Comparison of ENCODE assay signal across 11 mouse cellular contexts in the genomic region with DNA sequence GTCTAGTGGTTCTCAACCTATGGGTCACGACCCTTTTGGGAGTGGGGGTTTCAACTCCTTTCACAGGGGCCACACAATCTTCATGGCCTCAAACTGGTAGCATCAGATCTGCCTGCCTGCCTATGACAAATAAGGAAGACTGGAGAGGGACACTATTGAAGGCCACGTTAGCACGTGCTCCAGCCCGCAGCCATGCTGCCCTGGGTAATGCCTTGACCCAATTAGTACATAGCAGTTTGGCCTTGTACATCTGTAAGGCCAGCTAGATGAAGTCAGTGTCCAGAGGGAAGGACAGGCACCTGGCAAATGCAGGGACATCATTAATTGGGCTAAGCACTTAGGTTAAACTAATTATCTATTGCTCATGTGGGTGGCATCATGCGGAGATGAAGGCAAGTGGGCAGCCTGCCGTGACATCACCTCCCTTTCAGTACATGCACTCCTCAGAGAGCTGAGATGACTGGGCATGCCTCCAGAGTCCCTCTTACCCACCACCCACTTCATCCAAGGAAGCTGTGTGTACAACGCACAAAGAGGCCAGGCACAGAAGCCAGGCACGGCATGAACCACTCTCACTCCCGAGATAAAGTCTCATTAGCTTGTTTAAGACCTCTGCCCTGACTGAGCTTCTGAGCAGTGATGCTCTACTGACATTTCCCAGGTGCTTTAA.
DNase-seq lines count a peak whose midpoint lies in the region; TF ChIP-seq lines count a peak whose summit lies in the region.
"Had no signal": no experiment of that assay in that cellular context is flagged by ENCODE, and none has a peak within 500 bp of the region (broad histone marks: within the 10 kb centered on the region; RNA-seq: fewer than 3 reads in every experiment).

No protein-coding gene starts in this region.

- TF ChIP-seq CTCF in left cerebral cortex, adult 2 months (IDR thresholded peaks at IDR 0.05): no peak

- no peak overlapping the region for H3K4me3 ChIP-seq in left cerebral cortex, adult 2 months

- H3K27ac ChIP-seq in left cerebral cortex, adult 2 months: no peak overlapping the region

- DNase-seq in adrenal gland, adult (ENCODE audit: inconsistent age in 2 of 2, low spot score in 1 of 2): peak; percentile 35 to 65
- no peak for DNase-seq in adrenal gland, postnatal 4 days (ENCODE audit: low spot score in 2 of 2)
- peak; percentile 17 to 45 for DNase-seq in frontal cortex, adult 2 months (ENCODE audit: extremely low spot score in 1 of 2, low spot score in 1 of 2)
- DNase-seq in frontal cortex, postnatal 36 days (ENCODE audit: low spot score in 2 of 2): no peak
- DNase-seq in left cerebral cortex, postnatal 4 days: peak; percentile 33
- DNase-seq in left cerebral cortex, adult 2 months (ENCODE audit: extremely low spot score in 1 of 2, low spot score in 2 of 2): no peak
- DNase-seq in MN1 (ENCODE audit: low spot score): peak; percentile 16
- no peak for DNase-seq in urinary bladder, postnatal 10 days (ENCODE audit: low spot score)
- DNase-seq: cerebellum, adult 8-10 months; right cerebral cortex, postnatal 25 days; thymus, adult 18-20 months had no signal

- intact Hi-C loops in left cerebral cortex, postnatal 4 days (cut with DNase I): loop anchor here (10.0 kb wide), 1 partner anchor 238 kb away; the partner anchor contains the start of gene Spock1
- intact Hi-C loops in left cerebral cortex, adult 2 months (cut with DNase I): no loop called here

Comparison
In these comparisons a context has a peak if more than half of its experiments do, and no peak if none do; other contexts are left out.
1. DNase-seq: peak in adrenal gland, adult (2 of 2), frontal cortex, adult 2 months (2 of 2), left cerebral cortex, postnatal 4 days (single experiment) and MN1 (single experiment); none in adrenal gland, postnatal 4 days (0 of 2), frontal cortex, postnatal 36 days (0 of 2), left cerebral cortex, adult 2 months (0 of 2) and urinary bladder, postnatal 10 days (single experiment).